Comparison of ENCODE assay signal across 21 mouse cellular contexts in the genomic region with DNA sequence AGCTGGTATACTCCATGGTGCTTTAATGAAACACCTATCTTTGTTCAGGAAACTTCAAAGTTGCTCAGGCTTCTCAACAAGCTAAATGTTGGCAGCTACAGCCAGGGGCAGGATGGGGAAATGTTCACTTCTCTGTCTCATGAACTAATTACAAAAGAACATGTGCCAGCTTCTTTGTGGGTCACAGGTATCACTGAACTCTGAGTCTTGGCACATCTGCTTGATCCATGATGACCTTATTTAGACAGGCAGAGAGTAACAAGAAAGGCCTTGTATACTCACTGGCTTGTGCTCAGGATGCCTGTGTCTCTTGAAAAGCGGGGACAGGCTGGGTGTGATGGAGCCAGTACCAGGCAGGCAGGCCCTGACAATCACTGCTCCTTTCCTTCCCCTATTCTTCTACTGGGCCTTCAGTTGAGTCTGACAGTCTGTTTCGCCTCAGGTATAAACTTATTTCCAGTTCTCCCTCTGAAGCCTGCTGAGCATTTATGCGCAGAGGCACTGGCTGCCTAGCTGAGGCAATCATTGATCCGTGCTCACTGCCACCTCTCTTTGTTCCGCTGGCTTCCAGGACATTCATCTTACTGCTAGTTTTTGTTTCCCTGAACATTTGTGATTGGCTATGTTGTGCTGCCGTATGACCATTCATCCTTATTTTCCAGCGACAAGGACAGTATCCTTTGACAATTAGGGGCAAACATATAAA.
A peak's percentile ranks its signal among the peaks of the same experiment; 100 is the strongest.
DNase-seq lines count a peak whose midpoint lies in the region; ATAC-seq and TF ChIP-seq lines count a peak whose summit lies in the region.
"Had no signal": no experiment of that assay in that cellular context is flagged by ENCODE, and none has a peak within 500 bp of the region (broad histone marks: within the 10 kb centered on the region; RNA-seq: fewer than 3 reads in every experiment).

No protein-coding gene starts in this region.

- H3K9me3 ChIP-seq in forebrain, embryonic 13.5 days (replicated peaks) = no peaks in the 10 kb centered on the region
- H3K9me3 ChIP-seq in forebrain, embryonic 11.5 days (ENCODE audit: control insufficient read depth, low read length) = no peaks in the 10 kb centered on the region
- H3K9me3 ChIP-seq in liver, embryonic 12.5 days (replicated peaks) = no peaks in the 10 kb centered on the region
- no peaks in the 10 kb centered on the region for H3K9me3 ChIP-seq in midbrain, embryonic 14.5 days (ENCODE audit: control insufficient read depth, low read length)
- H3K9me3 ChIP-seq in kidney, embryonic 14.5 days (ENCODE audit: control insufficient read depth, low read length) = no peaks in the 10 kb centered on the region
- H3K9me3 ChIP-seq: heart, embryonic 10.5 days; midbrain, embryonic 12.5 days had no signal

- ATAC-seq in forebrain, embryonic 13.5 days = peak; percentile 33; the same call in 1 of the 2 replicates
- ATAC-seq in forebrain, embryonic 11.5 days (replicated peaks; ENCODE audit: low FRiP score) = no peak
- no peak for ATAC-seq in liver, embryonic 12.5 days
- no peak for ATAC-seq in midbrain, embryonic 14.5 days (ENCODE audit: low FRiP score, low TSS enrichment)
- ATAC-seq in kidney, embryonic 14.5 days (ENCODE audit: low FRiP score, low TSS enrichment) = no peak
- ATAC-seq: intestine, embryonic 16.5 days had no signal

- H3K27ac ChIP-seq in forebrain, embryonic 13.5 days = no peak overlapping the region
- H3K27ac ChIP-seq in forebrain, embryonic 11.5 days (ENCODE audit: low read depth, low read length) = no peak overlapping the region
- no peak overlapping the region for H3K27ac ChIP-seq in liver, adult 2 months (replicated peaks; ENCODE audit: insufficient read depth, low read depth, low read length)
- no peak overlapping the region for H3K27ac ChIP-seq in liver, embryonic 12.5 days
- H3K27ac ChIP-seq in midbrain, embryonic 14.5 days (replicated peaks; ENCODE audit: low read depth, low read length) = peak overlapping the region; percentile 33; the same call in 1 of the 2 replicates
- H3K27ac ChIP-seq in kidney, embryonic 14.5 days (ENCODE audit: low read depth, low read length) = no peak overlapping the region
- H3K27ac ChIP-seq: heart, embryonic 10.5 days; kidney, postnatal 0 days; midbrain, embryonic 12.5 days had no signal

- H3K27me3 ChIP-seq in forebrain, embryonic 13.5 days = no peaks in the 10 kb centered on the region
- H3K27me3 ChIP-seq in forebrain, embryonic 11.5 days (ENCODE audit: control insufficient read depth, insufficient read depth, low read length) = no peaks in the 10 kb centered on the region
- H3K27me3 ChIP-seq in liver, adult 2 months (ENCODE audit: control insufficient read depth, insufficient read depth, low read length) = no peaks in the 10 kb centered on the region
- H3K27me3 ChIP-seq in liver, embryonic 12.5 days (replicated peaks) = no peaks in the 10 kb centered on the region
- no peaks in the 10 kb centered on the region for H3K27me3 ChIP-seq in midbrain, embryonic 14.5 days (ENCODE audit: control insufficient read depth, insufficient read depth, low read length)
- no peaks in the 10 kb centered on the region for H3K27me3 ChIP-seq in kidney, embryonic 14.5 days (ENCODE audit: control insufficient read depth, insufficient read depth, low read length)
- H3K27me3 ChIP-seq: midbrain, embryonic 12.5 days had no signal

- no peak overlapping the region for H3K4me3 ChIP-seq in forebrain, embryonic 13.5 days
- no peak overlapping the region for H3K4me3 ChIP-seq in forebrain, embryonic 11.5 days (ENCODE audit: low read depth, low read length)
- no peak overlapping the region for H3K4me3 ChIP-seq in liver, adult 2 months (ENCODE audit: insufficient read depth, low read depth, low read length)
- H3K4me3 ChIP-seq in liver, embryonic 12.5 days = no peak overlapping the region
- no peak overlapping the region for H3K4me3 ChIP-seq in midbrain, embryonic 14.5 days (replicated peaks; ENCODE audit: low read depth, low read length)
- no peak overlapping the region for H3K4me3 ChIP-seq in kidney, embryonic 14.5 days (ENCODE audit: low read length)
- H3K4me3 ChIP-seq: heart, embryonic 10.5 days; midbrain, embryonic 12.5 days had no signal

- H3K9ac ChIP-seq in forebrain, embryonic 13.5 days = no peak overlapping the region
- H3K9ac ChIP-seq in forebrain, embryonic 11.5 days (ENCODE audit: low read length) = no peak overlapping the region
- H3K9ac ChIP-seq in liver, adult 2 months (ENCODE audit: low read depth, low read length) = no peak overlapping the region
- H3K9ac ChIP-seq in liver, embryonic 12.5 days = no peak overlapping the region
- H3K9ac ChIP-seq in midbrain, embryonic 14.5 days (replicated peaks; ENCODE audit: low read length) = no peak overlapping the region
- no peak overlapping the region for H3K9ac ChIP-seq in kidney, embryonic 14.5 days (ENCODE audit: low read depth, low read length)
- H3K9ac ChIP-seq: midbrain, embryonic 12.5 days had no signal

- DNase-seq in forebrain, embryonic 11.5 days (ENCODE audit: low spot score) = no peak
- peak; percentile 98 for DNase-seq in liver, adult 2 months (ENCODE audit: extremely low read depth, low read depth, low spot score)
- DNase-seq in gonadal fat pad, adult 2 months (ENCODE audit: low read depth) = peak; percentile 4
- DNase-seq in midbrain, embryonic 14.5 days = peak; percentile 51
- no peak for DNase-seq in kidney, adult 11 months
- DNase-seq: adrenal gland, postnatal 14 days; cerebellum, adult 9-11 months; left cerebral cortex, postnatal 4 days; lung, adult 18-20 months; lung, postnatal 10 days; right cerebral cortex, adult 18-20 months; right cerebral cortex, postnatal 4 days; thymus, postnatal 14 days had no signal

- H3K79me2 ChIP-seq in liver, adult 2 months (ENCODE audit: control insufficient read depth, insufficient read depth, low read length) = no peaks in the 10 kb centered on the region

- H3K4me1 ChIP-seq in forebrain, embryonic 13.5 days = peaks cover 9% of the 10 kb centered on the region; the same call in 1 of the 2 replicates
- H3K4me1 ChIP-seq in forebrain, embryonic 11.5 days (replicated peaks; ENCODE audit: control insufficient read depth, insufficient read depth, low read length) = no peaks in the 10 kb centered on the region
- peaks cover 16% of the 10 kb centered on the region for H3K4me1 ChIP-seq in liver, adult 2 months (ENCODE audit: control insufficient read depth, insufficient read depth, low read length)
- no peaks in the 10 kb centered on the region for H3K4me1 ChIP-seq in liver, embryonic 12.5 days
- H3K4me1 ChIP-seq in midbrain, embryonic 14.5 days (ENCODE audit: control insufficient read depth, insufficient read depth, low read length) = 0 out of 2 replicates have a peak, but pooled peaks cover 5% of the 10 kb centered on the region
- no peaks in the 10 kb centered on the region for H3K4me1 ChIP-seq in kidney, embryonic 14.5 days (ENCODE audit: control insufficient read depth, insufficient read depth, low read length)
- H3K4me1 ChIP-seq: heart, embryonic 10.5 days; midbrain, embryonic 12.5 days had no signal

- TF ChIP-seq CTCF in liver, adult 2 months (IDR thresholded peaks at IDR 0.05; ENCODE audit: low read depth, low read length) = no peak

- TF ChIP-seq POLR2A in liver, adult 2 months (IDR thresholded peaks at IDR 0.05; ENCODE audit: extremely low read depth, insufficient read depth, low read length) = no peak

- WGBS in forebrain, embryonic 13.5 days = 55% methylated on average over 7 of the region's 7 CpGs
- 75% methylated on average over 7 of the region's 7 CpGs for WGBS in forebrain, embryonic 11.5 days
- 35% methylated on average over 7 of the region's 7 CpGs for WGBS in liver, adult 2 months
- WGBS in liver, embryonic 12.5 days (ENCODE audit: insufficient replicate concordance) = 65% methylated on average over 7 of the region's 7 CpGs
- WGBS in midbrain, embryonic 14.5 days = 48% methylated on average over 7 of the region's 7 CpGs
- 58% methylated on average over 7 of the region's 7 CpGs for WGBS in kidney, embryonic 14.5 days

- no peaks in the 10 kb centered on the region for H3K36me3 ChIP-seq in forebrain, embryonic 13.5 days (ENCODE audit: poor library complexity, severe bottlenecking)
- no peaks in the 10 kb centered on the region for H3K36me3 ChIP-seq in forebrain, embryonic 11.5 days (ENCODE audit: control insufficient read depth, insufficient read depth, low read length)
- H3K36me3 ChIP-seq in liver, adult 2 months (ENCODE audit: control insufficient read depth, insufficient read depth, low read length) = no peaks in the 10 kb centered on the region
- no peaks in the 10 kb centered on the region for H3K36me3 ChIP-seq in liver, embryonic 12.5 days
- no peaks in the 10 kb centered on the region for H3K36me3 ChIP-seq in midbrain, embryonic 14.5 days (ENCODE audit: control insufficient read depth, insufficient read depth, low read length)
- no peaks in the 10 kb centered on the region for H3K36me3 ChIP-seq in kidney, embryonic 14.5 days (ENCODE audit: control insufficient read depth, insufficient read depth, low read length)
- H3K36me3 ChIP-seq: heart, embryonic 10.5 days; midbrain, embryonic 12.5 days had no signal

- H3K4me2 ChIP-seq in forebrain, embryonic 13.5 days = no peak overlapping the region
- no peak overlapping the region for H3K4me2 ChIP-seq in forebrain, embryonic 11.5 days (ENCODE audit: low read depth, low read length, severe bottlenecking)
- no peak overlapping the region for H3K4me2 ChIP-seq in liver, embryonic 12.5 days
- no peak overlapping the region for H3K4me2 ChIP-seq in midbrain, embryonic 14.5 days (ENCODE audit: low read length)
- H3K4me2 ChIP-seq in kidney, embryonic 14.5 days (replicated peaks; ENCODE audit: low read depth, low read length) = no peak overlapping the region
- H3K4me2 ChIP-seq: liver, embryonic 11.5 days; midbrain, embryonic 12.5 days had no signal

Comparison
In these comparisons a context has a peak if more than half of its experiments do, and no peak if none do; other contexts are left out.
1. DNase-seq: peak in liver, adult 2 months (single experiment), gonadal fat pad, adult 2 months (single experiment) and midbrain, embryonic 14.5 days (single experiment); none in forebrain, embryonic 11.5 days (single experiment) and kidney, adult 11 months (single experiment).